Mouse (Mus musculus): Measurements from ENCODE around the gene Clic6.

- no peak for TF ChIP-seq MAX (IDR thresholded peaks at IDR 0.05; ENCODE audit: low read depth)
- TF ChIP-seq USF1 (IDR thresholded peaks at IDR 0.05; ENCODE audit: low read depth) = no peak
- no peak for TF ChIP-seq CEBPB (IDR thresholded peaks at IDR 0.05; ENCODE audit: insufficient read depth, poor library complexity, severe bottlenecking)
- TF ChIP-seq REST (IDR thresholded peaks at IDR 0.05; ENCODE audit: insufficient read depth, insufficient read length) = no peak
- no peak for TF ChIP-seq POLR2A (IDR thresholded peaks at IDR 0.05; ENCODE audit: insufficient read length, low read depth)
- no peak for TF ChIP-seq TCF12 (IDR thresholded peaks at IDR 0.05; ENCODE audit: insufficient read depth, poor library complexity, severe bottlenecking)
Observed at GRCm38 (mm10) chr16:92468459-92468858, 17.1 kb upstream of the Clic6 start.

Data from myocyte (in vitro differentiated cells).